Mouse (Mus musculus) layer of hippocampus, adult 9-11 months (tissue): ENCODE results near the gene Plekho1.
"Not testable (repeated sequence)": the region's sequence is repeated elsewhere in the genome, so short reads cannot be mapped to it uniquely, and the experiment has no call there.

Source experiments
- DNase-seq: peaks from one replicate; pipeline ENCODE4 v3.0.0; 2022

The Plekho1 gene

GRCm38 (mm10) chr3:95995802-95996428 is at the start of gene Plekho1:
Gene Plekho1, minus strand, starts transcription at chr3:95996001.
- DNase-seq: no peak

GRCm38 (mm10) chr3:96044559-96044958 is 48.8 kb upstream of the Plekho1 start:
- not testable (repeated sequence) for DNase-seq

- DNase-seq: no peak
Measured at GRCm38 (mm10) chr3:96043104-96043503, 47.3 kb upstream of the Plekho1 start.

- DNase-seq: no peak
Measured at GRCm38 (mm10) chr3:96041079-96041478, 45.3 kb upstream of the Plekho1 start.

GRCm38 (mm10) chr3:96040663-96041006 is 44.8 kb upstream of the Plekho1 start:
- no peak for DNase-seq

- no peak for DNase-seq
Measured at GRCm38 (mm10) chr3:96039857-96040662, 44.3 kb upstream of the Plekho1 start.

- DNase-seq: no peak
Measured at GRCm38 (mm10) chr3:96038851-96039250, 43.0 kb upstream of the Plekho1 start.

- no peak for DNase-seq
Measured at GRCm38 (mm10) chr3:96038156-96038555, 42.4 kb upstream of the Plekho1 start.

- no peak for DNase-seq
Measured at GRCm38 (mm10) chr3:96036796-96037195, 41.0 kb upstream of the Plekho1 start.

GRCm38 (mm10) chr3:96033046-96033445 is 37.2 kb upstream of the Plekho1 start:
- no peak for DNase-seq

- no peak for DNase-seq
Measured at GRCm38 (mm10) chr3:96032652-96033017, 36.8 kb upstream of the Plekho1 start.

- no peak for DNase-seq
Measured at GRCm38 (mm10) chr3:96031991-96032651, 36.3 kb upstream of the Plekho1 start.

- DNase-seq: no peak
Measured at GRCm38 (mm10) chr3:96029766-96030165, 34.0 kb upstream of the Plekho1 start.

- no peak for DNase-seq
Measured at GRCm38 (mm10) chr3:96029336-96029735, 33.5 kb upstream of the Plekho1 start.

GRCm38 (mm10) chr3:96027875-96028274 is 32.1 kb upstream of the Plekho1 start:
- no peak for DNase-seq

GRCm38 (mm10) chr3:96027145-96027544 is 31.3 kb upstream of the Plekho1 start:
- DNase-seq: no peak

- no peak for DNase-seq
Measured at GRCm38 (mm10) chr3:96021421-96022128, 25.8 kb upstream of the Plekho1 start.

- DNase-seq: no peak
Measured at GRCm38 (mm10) chr3:96020735-96021134, 24.9 kb upstream of the Plekho1 start.

- no peak for DNase-seq
Measured at GRCm38 (mm10) chr3:96017461-96017860, 21.7 kb upstream of the Plekho1 start.

GRCm38 (mm10) chr3:96016257-96016889 is 20.6 kb upstream of the Plekho1 start:
- DNase-seq: no peak

GRCm38 (mm10) chr3:96015681-96016080 is 19.9 kb upstream of the Plekho1 start:
- no peak for DNase-seq

GRCm38 (mm10) chr3:96012805-96013204 is 17.0 kb upstream of the Plekho1 start:
- no peak for DNase-seq

GRCm38 (mm10) chr3:96008463-96008862 is 12.7 kb upstream of the Plekho1 start:
- no peak for DNase-seq
